Mouse (Mus musculus) left cerebral cortex, adult 18-20 months (tissue): ENCODE data around the gene Msh4. TPM values are rescaled to one million over a fixed set of nuclear protein-coding genes. Genes with fewer than 3 reads are reported as not detected.
"Not testable (repeated sequence)": the region's sequence is repeated elsewhere in the genome, so short reads cannot be mapped to it uniquely, and the experiment has no call there.

Source experiments
- DNase-seq, 2 experiments: peaks; one replicate each; pipeline ENCODE4 v3.0.0; 2021 to 2022; ENCODE audit warnings: low spot score in 2 of 2, mixed read lengths in 1 of 2
- total RNA-seq, 2 experiments: library from RNA; stranded (reverse); gene quantifications; 2 replicates each; pipeline ENCODE4 v1.2.3; 2021

Msh4 gene
- total RNA-seq, 2 experiments from 2014 or later, result 0.14 to 0.28 TPM

GRCm38 (mm10) chr3:153852266-153852665 lies 53.7 kb downstream of the Msh4 start:
- no peak for DNase-seq

- no peak for DNase-seq
Observed at GRCm38 (mm10) chr3:153850759-153851158, 55.2 kb downstream of the Msh4 start.

GRCm38 (mm10) chr3:153849368-153850015 lies 56.4 kb downstream of the Msh4 start:
- DNase-seq, result no peak

GRCm38 (mm10) chr3:153847207-153847733 lies 58.7 kb downstream of the Msh4 start:
- DNase-seq, result no peak

GRCm38 (mm10) chr3:153846109-153846508 lies 59.8 kb downstream of the Msh4 start:
- DNase-seq, result no peak

- DNase-seq, result no peak
Observed at GRCm38 (mm10) chr3:153845500-153845899, 60.4 kb downstream of the Msh4 start.

GRCm38 (mm10) chr3:153844757-153845156 lies 61.2 kb downstream of the Msh4 start:
- no peak for DNase-seq

GRCm38 (mm10) chr3:153844030-153844429 lies 61.9 kb downstream of the Msh4 start, which contains the start of gene Asb17:
TSS of gene Asb17 (plus strand) at chr3:153844209.
- DNase-seq, result no peak

GRCm38 (mm10) chr3:153837593-153837992 lies 68.3 kb downstream of the Msh4 start:
- no peak for DNase-seq

GRCm38 (mm10) chr3:153836316-153836715 lies 69.6 kb downstream of the Msh4 start:
- DNase-seq, result no peak

GRCm38 (mm10) chr3:153835455-153836086 lies 70.4 kb downstream of the Msh4 start:
- peak; percentile 46 to 64 for DNase-seq

- no peak for DNase-seq
Observed at GRCm38 (mm10) chr3:153834071-153834470, 71.9 kb downstream of the Msh4 start.

- no peak for DNase-seq
Observed at GRCm38 (mm10) chr3:153832654-153832945, 73.3 kb downstream of the Msh4 start.

- no peak for DNase-seq
Observed at GRCm38 (mm10) chr3:153831873-153832653, 73.9 kb downstream of the Msh4 start.

GRCm38 (mm10) chr3:153831014-153831872 lies 74.7 kb downstream of the Msh4 start:
- DNase-seq, result no peak

- not testable (repeated sequence) for DNase-seq
Observed at GRCm38 (mm10) chr3:153829788-153830187, 76.2 kb downstream of the Msh4 start.

- no peak for DNase-seq
Observed at GRCm38 (mm10) chr3:153826616-153827015, 79.3 kb downstream of the Msh4 start.

GRCm38 (mm10) chr3:153825197-153825596 lies 80.7 kb downstream of the Msh4 start:
- DNase-seq, result no peak

- DNase-seq, result no peak
Observed at GRCm38 (mm10) chr3:153823671-153824515, 82.0 kb downstream of the Msh4 start.

GRCm38 (mm10) chr3:153819438-153819837 lies 86.5 kb downstream of the Msh4 start:
- no peak for DNase-seq
